Mouse (Mus musculus) central nervous system, embryonic 18 days (tissue): ENCODE data around the gene Fam8a1. TPM values are rescaled to one million over a fixed set of nuclear protein-coding genes. Genes with fewer than 3 reads are reported as not detected.

Source experiments
- polyA plus RNA-seq: library from polyadenylated mRNA; depleted of rRNA; stranded (reverse); fragments of >200 nt; gene quantifications from 2 replicates; pipeline ENCODE4 v1.2.3, GENCODE M21; 2012; rRNA removed

The Fam8a1 gene
- 63.9 and 64.4 TPM in 2 replicates for polyA plus RNA-seq

DNA sequence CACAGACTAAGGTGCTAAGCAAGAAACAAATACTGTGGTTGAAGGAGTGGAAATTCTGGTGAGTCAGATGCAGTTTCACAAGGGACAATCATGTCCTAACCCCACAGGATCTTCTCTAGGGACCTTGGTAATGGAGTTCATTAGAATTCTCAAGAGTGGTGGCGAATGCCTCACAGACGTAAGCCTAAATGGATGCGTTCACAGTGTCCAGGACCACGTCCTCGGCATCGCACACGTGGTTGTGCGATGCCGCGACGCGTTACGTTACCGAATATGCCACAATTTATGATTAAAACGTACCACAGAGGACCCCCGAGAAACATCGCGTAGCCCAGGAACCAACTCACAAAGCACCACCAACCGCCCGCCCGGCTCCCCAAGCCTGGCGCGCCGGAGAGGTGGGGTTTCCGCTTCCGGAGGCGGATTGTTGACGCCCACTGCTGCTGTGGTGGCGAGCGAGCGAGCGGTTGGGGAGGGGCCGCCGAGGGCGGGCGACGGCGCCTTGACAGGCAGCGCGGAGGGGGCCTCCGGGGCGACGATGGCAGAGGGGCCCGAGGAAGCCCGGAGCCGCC lies at the start of gene Fam8a1:
Gene Fam8a1, plus strand, starts transcription at position 475 of the 572 bp plus-strand sequence.

Other genes with a start within 250 kb of the Fam8a1 start
- gene Cap2, start 167.7 kb upstream of the Fam8a1 start, polyA plus RNA-seq, result 21.7 and 22.6 TPM in 2 replicates
- 53.5 and 54.0 TPM in 2 replicates for gene Nup153, start 58.4 kb downstream of the Fam8a1 start, polyA plus RNA-seq